Mouse (Mus musculus) embryonic fibroblast, embryonic 13.5 days (primary cell): ENCODE results near the gene Pafah1b2.

Experiments
- CTCF ChIP-seq: IDR thresholded peaks from 2 replicates; pipeline ENCODE4 v1.5.1; 2011; ENCODE audit warnings: mild to moderate bottlenecking, control low read depth, low read length, moderate library complexity, borderline replicate concordance; ENCODE audit not compliant: insufficient read depth
- POLR2A ChIP-seq: IDR thresholded peaks from 2 replicates; pipeline ENCODE4 v1.6.1; 2011; ENCODE audit warnings: low read depth, mild to moderate bottlenecking, control low read depth, low read length, moderate library complexity

DNA sequence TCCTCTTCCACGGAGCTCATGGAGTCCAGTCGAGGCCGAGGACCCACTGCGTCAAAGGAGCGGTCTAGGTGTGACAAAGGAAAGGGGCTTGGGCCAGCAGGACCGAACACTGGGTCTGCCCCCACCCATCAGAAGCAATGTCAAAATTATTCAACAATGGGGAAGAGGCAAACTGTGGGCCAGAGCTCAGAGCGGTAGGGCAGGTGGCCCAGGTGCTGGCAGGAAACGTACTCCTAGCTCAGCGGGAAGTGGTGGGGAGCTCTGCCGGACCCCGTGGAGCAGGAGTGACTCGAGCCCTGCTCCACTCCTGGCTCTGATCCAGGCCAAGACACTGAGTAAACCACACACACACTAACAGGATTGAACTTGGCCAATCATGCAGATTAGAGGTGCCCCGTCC lies 66.8 kb downstream of the Pafah1b2 start:
- TF ChIP-seq POLR2A (no peak), CTCF (no peak)
